Mouse (Mus musculus) G1E (cell line): ENCODE measurements around the gene Ppm1l.

ENCODE experiments used
- CTCF ChIP-seq: IDR thresholded peaks from 2 replicates; pipeline ENCODE4 v1.5.1; 2012; ENCODE audit warnings: low read depth, low read length, inconsistent platforms, mixed read lengths
- GATA2 ChIP-seq: IDR thresholded peaks from 2 replicates; pipeline ENCODE4 v1.6.1; 2012; ENCODE audit warnings: low read depth, low read length, inconsistent platforms, borderline replicate concordance
- POLR2AphosphoS5 ChIP-seq: IDR thresholded peaks from 2 replicates; pipeline ENCODE4 v1.6.1; 2012; ENCODE audit warnings: low read depth, low read length, inconsistent platforms; ENCODE audit not compliant: insufficient replicate concordance
- TAL1 ChIP-seq: conservative IDR thresholded peaks from 2 replicates; pipeline ENCODE4 v1.6.1; 2012; ENCODE audit warnings: low read depth, low read length, inconsistent platforms, mixed read lengths

DNA sequence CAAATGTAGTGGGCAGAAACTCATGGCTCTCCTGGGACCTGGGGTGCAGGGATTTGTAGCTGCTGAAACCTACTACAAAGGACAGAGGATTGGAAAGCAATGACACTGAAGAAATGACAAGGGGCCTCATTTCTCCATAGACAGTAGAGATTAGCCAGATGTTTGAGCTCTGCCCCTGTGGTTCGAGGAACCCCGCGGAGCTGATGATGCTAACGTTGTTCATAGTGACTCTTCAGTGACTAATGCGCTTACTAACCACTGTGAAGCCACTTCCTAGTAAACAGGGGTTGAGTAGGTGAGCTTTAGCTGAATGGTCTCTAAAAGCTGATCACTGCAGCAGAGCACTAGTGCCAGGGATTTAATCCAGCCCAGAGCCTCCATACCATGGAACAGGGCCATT lies 124.1 kb downstream of the Ppm1l start:
- TF ChIP-seq POLR2AphosphoS5 (no peak), CTCF (no peak), GATA2 (no peak), TAL1 (no peak)
